Mouse (Mus musculus): ENCODE measurements around the gene Ubqln5.

Gene Ubqln5

GRCm38 (mm10) chr7:104129726-104130125 is at the start of gene Ubqln5:
Gene Ubqln5 (minus strand): TSS chr7:104129826.
- in situ Hi-C loops (cut with MboI; ENCODE audit: unreplicated experiment in 2 of 2): no loop called here

GRCm38 (mm10) chr7:104179074-104179473 is 49.4 kb upstream of the Ubqln5 start:
- in situ Hi-C loops (cut with MboI; ENCODE audit: unreplicated experiment in 2 of 2): loop anchor here (25.0 kb wide), 3 partner anchors 1208 to 1492 kb away; partner anchors contain the start of genes Gm5901 (in 1 of the 2), Olfr557 (in 1 of the 2) and Trim68 (in 1 of the 2)

- in situ Hi-C loops (cut with MboI; ENCODE audit: unreplicated experiment in 2 of 2): loop anchor here (25.0 kb wide), 3 partner anchors 1209 to 1491 kb away; partner anchors contain the start of genes Gm5901 (in 1 of the 2), Olfr557 (in 1 of the 2) and Trim68 (in 1 of the 2)
Observed at GRCm38 (mm10) chr7:104178422-104179054, 48.9 kb upstream of the Ubqln5 start.

GRCm38 (mm10) chr7:104175085-104175484 is 45.5 kb upstream of the Ubqln5 start:
- in situ Hi-C loops (cut with MboI; ENCODE audit: unreplicated experiment in 2 of 2): loop anchor here (25.0 kb wide), 3 partner anchors 1212 to 1488 kb away; partner anchors contain the start of genes Gm5901 (in 1 of the 2), Olfr557 (in 1 of the 2) and Trim68 (in 1 of the 2)

- in situ Hi-C loops (cut with MboI; ENCODE audit: unreplicated experiment in 2 of 2): no loop called here
Observed at GRCm38 (mm10) chr7:104169634-104170204, 40.1 kb upstream of the Ubqln5 start.

- in situ Hi-C loops (cut with MboI; ENCODE audit: unreplicated experiment in 2 of 2): no loop called here
Observed at GRCm38 (mm10) chr7:104167105-104167504, 37.5 kb upstream of the Ubqln5 start.

- in situ Hi-C loops (cut with MboI; ENCODE audit: unreplicated experiment in 2 of 2): no loop called here
Observed at GRCm38 (mm10) chr7:104150456-104150855, 20.8 kb upstream of the Ubqln5 start, which contains the start of gene Ubqlnl. Gene Ubqlnl (minus strand): TSS chr7:104150556.

- in situ Hi-C loops (cut with MboI; ENCODE audit: unreplicated experiment in 2 of 2): no loop called here
Observed at GRCm38 (mm10) chr7:104143179-104143578, 13.6 kb upstream of the Ubqln5 start, which contains the start of gene Ubqln3. Gene Ubqln3 (minus strand): TSS chr7:104143279.

GRCm38 (mm10) chr7:104137305-104137704 is 7.7 kb upstream of the Ubqln5 start, which contains the start of gene Olfr643:
Gene Olfr643 (minus strand): TSS chr7:104137405.
- in situ Hi-C loops (cut with MboI; ENCODE audit: unreplicated experiment in 2 of 2): no loop called here

- in situ Hi-C loops (cut with MboI; ENCODE audit: unreplicated experiment in 2 of 2): no loop called here
Observed at GRCm38 (mm10) chr7:104104757-104104972, 25.0 kb downstream of the Ubqln5 start, which contains the start of gene Olfr646. Gene Olfr646 (plus strand): TSS chr7:104104873.

- in situ Hi-C loops (cut with MboI; ENCODE audit: unreplicated experiment in 2 of 2): no loop called here
Observed at GRCm38 (mm10) chr7:104103913-104104756, 25.5 kb downstream of the Ubqln5 start.

- in situ Hi-C loops (cut with MboI; ENCODE audit: unreplicated experiment in 2 of 2): no loop called here
Observed at GRCm38 (mm10) chr7:104085365-104085764, 44.3 kb downstream of the Ubqln5 start, which contains the start of gene Olfr645. Gene Olfr645 (minus strand): TSS chr7:104085465.

All from v-Abl transformed pro-B cells (cell line).